Mouse (Mus musculus) forebrain, postnatal 0 days (tissue): ENCODE results near the gene Spata33. TPM values are rescaled to one million over a fixed set of nuclear protein-coding genes. Genes with fewer than 3 reads are reported as not detected.
"Not testable (repeated sequence)": the region's sequence is repeated elsewhere in the genome, so short reads cannot be mapped to it uniquely, and the experiment has no call there.

Experiments used
- ATAC-seq: fragments of 200-750 bp; cut with Nextera tagmentation; 2 replicates; pipeline ENCODE4 v1.8.0; 2017; ENCODE audit warnings: mild to moderate bottlenecking, moderate library complexity
- DNase-seq: peaks from one replicate; pipeline ENCODE4 v3.0.0-alpha.2; 2015
- H3K27ac ChIP-seq: fragments of 300-500 bp; sonication (generic); 2 replicates; pipeline ENCODE4 v1.5.1; 2014; ENCODE audit warnings: low read depth, mild to moderate bottlenecking, antibody characterized with exemption, low read length, moderate library complexity, mixed read lengths
- H3K27me3 ChIP-seq: fragments of 300-500 bp; sonication (generic); 2 replicates; pipeline ENCODE4 v1.6.1; 2014; ENCODE audit warnings: mild to moderate bottlenecking, low read length, mixed read lengths; ENCODE audit not compliant: insufficient read depth
- H3K36me3 ChIP-seq: fragments of 300-500 bp; sonication (generic); 2 replicates; pipeline ENCODE4 v1.6.1; 2014; ENCODE audit warnings: mild to moderate bottlenecking, moderate library complexity; ENCODE audit not compliant: insufficient read depth
- H3K4me1 ChIP-seq: fragments of 300-500 bp; sonication (generic); 2 replicates; pipeline ENCODE4 v1.6.1; 2014; ENCODE audit warnings: antibody characterized with exemption; ENCODE audit not compliant: insufficient read depth
- H3K4me2 ChIP-seq: fragments of 300-500 bp; sonication (generic); 2 replicates; pipeline ENCODE4 v1.6.1; 2014; ENCODE audit warnings: low read depth, mild to moderate bottlenecking, moderate library complexity
- H3K4me3 ChIP-seq: fragments of 300-500 bp; sonication (generic); 2 replicates; pipeline ENCODE4 v1.5.1; 2014; ENCODE audit warnings: low read depth, low read length, mixed read lengths
- H3K9ac ChIP-seq: fragments of 300-500 bp; sonication (generic); 2 replicates; pipeline ENCODE4 v1.6.1; 2014; ENCODE audit warnings: mild to moderate bottlenecking
- H3K9me3 ChIP-seq: fragments of 300-500 bp; sonication (generic); 2 replicates; pipeline ENCODE4 v1.6.1; 2016; ENCODE audit warnings: low read length
- CTCF ChIP-seq: sonication (generic); IDR thresholded peaks from 2 replicates; pipeline ENCODE4 v1.5.1; 2016; ENCODE audit warnings: antibody characterized with exemption, control low read depth, low read depth
- WGBS: fragments of 180-500 bp; shearing (Covaris S2); extraction: QIAGEN DNeasy Blood & Tissue Kit; methylation state at CpG from one replicate; pipeline ENCODE4 v1.1.7; 2014; 5-methylcytosine and 5-hydroxymethylcytosine counted together
- polyA plus RNA-seq: library from polyadenylated mRNA; unstranded; fragments of >200 nt; fragmentation: Nextera tagmentation; extraction: Ambion mirVana; gene quantifications from 2 replicates; pipeline ENCODE4 v1.2.1, GENCODE M21; 2015
- total RNA-seq: library from RNA; depleted of rRNA; stranded (reverse); fragments of >200 nt; gene quantifications from 2 replicates; pipeline ENCODE4 v1.2.3, GENCODE M21; 2014

Spata33 gene
- total and polyA plus RNA-seq, 2 experiments from 2014 or later: 6.3 to 7.6 TPM

DNA sequence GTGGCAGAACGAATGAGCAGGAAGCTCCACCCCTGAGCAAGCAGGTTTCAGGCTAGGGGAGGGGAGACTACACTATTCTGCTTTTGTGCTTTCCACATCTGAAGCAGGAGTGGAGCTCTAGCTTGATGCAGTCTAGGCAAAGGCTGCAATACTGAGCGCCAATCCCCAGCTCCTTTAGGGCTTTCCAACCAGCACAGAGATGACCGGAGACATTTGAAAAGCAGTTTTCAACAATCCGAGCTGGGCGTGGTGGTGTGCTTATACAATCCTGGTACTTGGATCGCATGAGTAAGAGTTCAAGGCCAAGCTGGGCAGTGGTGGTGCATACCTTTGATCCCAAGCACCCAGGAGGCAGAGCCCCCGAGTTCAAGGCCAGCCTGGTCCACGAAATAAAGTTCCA is 20.7 kb upstream of the Spata33 start:
- Histone ChIP-seq H3K9ac (no peak overlapping the region), H3K36me3 (no peaks in the 10 kb centered on the region), H3K4me2 (no peak overlapping the region), H3K9me3 (no peaks in the 10 kb centered on the region), H3K27ac (no peak overlapping the region), H3K4me1 (no peaks in the 10 kb centered on the region), H3K4me3 (no peak overlapping the region), H3K27me3 (no peaks in the 10 kb centered on the region)
- ATAC-seq: no peak
- 65% methylated on average over 7 of the region's 8 CpGs for WGBS
- no peak for TF ChIP-seq CTCF
- no peak for DNase-seq

- Histone ChIP-seq H3K36me3 (no peaks in the 10 kb centered on the region), H3K27me3 (no peaks in the 10 kb centered on the region), H3K9me3 (no peaks in the 10 kb centered on the region), H3K27ac (no peak overlapping the region), H3K4me3 (no peak overlapping the region), H3K9ac (no peak overlapping the region), H3K4me1 (no peaks in the 10 kb centered on the region), H3K4me2 (no peak overlapping the region)
- TF ChIP-seq CTCF: no peak
- no peak for DNase-seq
- 90% methylated on average over 9 of the region's 9 CpGs for WGBS
- ATAC-seq: no peak
Observed at GRCm38 (mm10) chr8:123193771-123194170, 18.9 kb upstream of the Spata33 start.

GRCm38 (mm10) chr8:123197016-123197415 is 15.6 kb upstream of the Spata33 start:
- DNase-seq, ATAC-seq, H3K36me3 ChIP-seq, H3K4me2 ChIP-seq, H3K4me1 ChIP-seq, H3K9ac ChIP-seq, H3K9me3 ChIP-seq, H3K4me3 ChIP-seq, H3K27ac ChIP-seq, H3K27me3 ChIP-seq: not testable (repeated sequence)
- 80% methylated on average over 5 of the region's 5 CpGs for WGBS

DNA sequence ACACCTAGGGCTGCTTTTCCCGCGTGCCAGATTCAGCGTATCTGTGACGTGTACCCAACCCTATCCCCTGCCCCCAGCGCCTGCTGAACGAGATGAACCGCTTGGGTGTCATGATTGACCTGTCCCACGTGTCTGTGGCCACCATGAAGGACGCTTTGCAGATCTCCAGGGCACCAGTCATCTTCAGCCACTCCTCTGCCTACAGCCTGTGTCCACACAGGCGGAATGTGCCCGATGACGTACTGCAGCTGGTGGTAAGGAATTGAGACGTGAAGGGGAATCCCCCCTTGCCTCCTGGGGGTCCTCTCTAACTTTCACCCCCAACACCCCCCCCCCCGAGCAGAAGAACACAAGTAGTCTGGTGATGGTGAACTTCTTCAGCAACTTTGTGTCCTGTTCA is 12.8 kb upstream of the Spata33 start:
- no peak for DNase-seq
- H3K36me3 ChIP-seq: 0 out of 2 replicates have a peak, but pooled peaks cover 1% of the 10 kb centered on the region
- H3K4me2 ChIP-seq: no peak overlapping the region
- H3K27ac ChIP-seq: no peak overlapping the region
- H3K4me3 ChIP-seq: no peak overlapping the region
- H3K27me3 ChIP-seq: no peaks in the 10 kb centered on the region
- 72% methylated on average over 14 of the region's 14 CpGs for WGBS
- no peak overlapping the region for H3K9ac ChIP-seq
- ATAC-seq: no peak
- TF ChIP-seq CTCF: no peak
- H3K9me3 ChIP-seq: no peaks in the 10 kb centered on the region
- H3K4me1 ChIP-seq: no peaks in the 10 kb centered on the region

DNA sequence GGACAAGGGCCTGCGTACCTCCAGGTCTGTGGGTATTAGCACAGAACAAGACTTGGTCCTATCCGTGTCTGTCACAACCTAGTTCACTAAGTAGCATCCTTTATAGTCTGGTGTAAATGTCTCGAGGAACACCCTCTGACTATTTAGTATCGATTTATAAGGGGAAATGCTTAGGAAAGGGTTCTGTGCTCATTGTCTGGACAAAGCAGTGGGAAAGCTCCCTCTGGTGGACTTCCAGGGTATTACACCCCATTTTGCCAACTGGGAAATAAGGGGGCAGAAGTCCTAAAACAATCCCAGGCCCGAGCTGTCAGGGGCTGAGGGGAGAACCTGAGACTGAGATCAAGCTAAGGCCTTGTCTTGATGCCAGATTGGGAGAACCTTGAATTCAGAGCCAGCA is 10.3 kb upstream of the Spata33 start:
- no peak overlapping the region for H3K4me2 ChIP-seq
- no peaks in the 10 kb centered on the region for H3K27me3 ChIP-seq
- no peak overlapping the region for H3K4me3 ChIP-seq
- TF ChIP-seq CTCF: peak; percentile 98
- peak; percentile 69 for ATAC-seq
- DNase-seq: peak; percentile 92
- WGBS: 22% methylated on average over 5 of the region's 5 CpGs
- no peak overlapping the region for H3K9ac ChIP-seq
- peaks cover 21% of the 10 kb centered on the region for H3K36me3 ChIP-seq
- H3K4me1 ChIP-seq: no peaks in the 10 kb centered on the region
- no peak overlapping the region for H3K27ac ChIP-seq
- H3K9me3 ChIP-seq: no peaks in the 10 kb centered on the region

DNA sequence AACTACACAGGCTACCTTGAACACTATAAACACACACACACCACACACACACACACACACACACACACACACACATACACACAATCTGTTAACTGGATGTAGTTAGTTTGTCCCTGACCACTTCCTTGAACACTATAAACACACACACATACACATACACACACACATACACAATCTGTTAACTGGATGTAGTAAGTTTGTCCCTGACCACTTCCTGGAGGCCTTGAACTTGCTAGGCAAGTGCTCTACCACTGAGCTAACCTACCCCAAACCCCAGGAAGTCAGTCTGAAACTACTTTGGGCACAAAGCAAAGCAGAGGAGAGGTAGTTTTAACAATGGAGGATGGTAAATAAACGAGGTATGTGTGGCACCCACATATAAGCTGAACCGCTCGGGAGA is 9.1 kb upstream of the Spata33 start:
- no peak overlapping the region for H3K4me2 ChIP-seq
- DNase-seq: no peak
- no peak overlapping the region for H3K4me3 ChIP-seq
- no peak for TF ChIP-seq CTCF
- no peaks in the 10 kb centered on the region for H3K27me3 ChIP-seq
- ATAC-seq: no peak
- 82% methylated on average over 3 of the region's 3 CpGs for WGBS
- peaks cover 33% of the 10 kb centered on the region for H3K36me3 ChIP-seq
- H3K9me3 ChIP-seq: no peaks in the 10 kb centered on the region
- H3K4me1 ChIP-seq: no peaks in the 10 kb centered on the region
- no peak overlapping the region for H3K9ac ChIP-seq
- H3K27ac ChIP-seq: no peak overlapping the region

DNA sequence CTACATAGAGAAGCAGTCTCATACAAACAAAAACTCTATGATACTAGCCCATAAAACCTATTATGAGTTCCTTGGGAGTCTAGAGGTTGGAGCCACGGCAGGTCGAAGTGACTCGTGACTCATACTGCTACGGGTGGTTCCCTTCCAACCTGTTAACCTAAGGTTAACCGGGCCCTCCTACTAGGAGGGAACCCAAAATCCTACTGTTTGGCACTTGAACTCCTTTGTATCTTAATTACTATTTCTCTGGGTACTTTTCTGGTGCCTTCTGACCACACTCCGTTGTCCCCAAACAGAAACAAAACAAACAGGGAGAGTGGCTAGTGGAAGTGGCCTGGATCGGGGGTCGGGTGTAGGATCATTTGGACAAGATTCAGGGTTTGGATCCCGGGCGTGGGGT is 756 bp upstream of the Spata33 start:
- Histone ChIP-seq H3K4me1 (peaks cover 16% of the 10 kb centered on the region; the same call in 1 of the 2 replicates), H3K4me3 (peak overlapping the region; percentile 96), H3K9me3 (no peaks in the 10 kb centered on the region), H3K36me3 (peaks cover 30% of the 10 kb centered on the region), H3K4me2 (peak overlapping the region; percentile 91), H3K9ac (peak overlapping the region; percentile 97), H3K27me3 (no peaks in the 10 kb centered on the region), H3K27ac (peak overlapping the region; percentile 66; the same call in 1 of the 2 replicates)
- ATAC-seq (no peak), DNase-seq (no peak)
- TF ChIP-seq CTCF: no peak
- WGBS: 58% methylated on average over 10 of the region's 10 CpGs
